Mouse (Mus musculus): ENCODE results near the gene Pcnt. TPM values are rescaled to one million over a fixed set of nuclear protein-coding genes. Genes with fewer than 3 reads are reported as not detected.

Pcnt gene
- total RNA-seq (2021), result 10 to 100 TPM; 49.1 to 55.2 TPM
- long read RNA-seq, experiment 1, transcript Pcnt-204 (1 exons, 2,244 nt), result major isoform, 7 of 35 reads
- long read RNA-seq, experiment 1, partial matches to known transcripts, result 26 of 35 reads
- long read RNA-seq, experiment 1, other reads (novel, unspliced or antisense), result 2 of 35 reads
- long read RNA-seq, experiment 2, partial matches to known transcripts, result 21 of 22 reads
- long read RNA-seq, experiment 2, other reads (novel, unspliced or antisense), result 1 of 22 reads

DNA sequence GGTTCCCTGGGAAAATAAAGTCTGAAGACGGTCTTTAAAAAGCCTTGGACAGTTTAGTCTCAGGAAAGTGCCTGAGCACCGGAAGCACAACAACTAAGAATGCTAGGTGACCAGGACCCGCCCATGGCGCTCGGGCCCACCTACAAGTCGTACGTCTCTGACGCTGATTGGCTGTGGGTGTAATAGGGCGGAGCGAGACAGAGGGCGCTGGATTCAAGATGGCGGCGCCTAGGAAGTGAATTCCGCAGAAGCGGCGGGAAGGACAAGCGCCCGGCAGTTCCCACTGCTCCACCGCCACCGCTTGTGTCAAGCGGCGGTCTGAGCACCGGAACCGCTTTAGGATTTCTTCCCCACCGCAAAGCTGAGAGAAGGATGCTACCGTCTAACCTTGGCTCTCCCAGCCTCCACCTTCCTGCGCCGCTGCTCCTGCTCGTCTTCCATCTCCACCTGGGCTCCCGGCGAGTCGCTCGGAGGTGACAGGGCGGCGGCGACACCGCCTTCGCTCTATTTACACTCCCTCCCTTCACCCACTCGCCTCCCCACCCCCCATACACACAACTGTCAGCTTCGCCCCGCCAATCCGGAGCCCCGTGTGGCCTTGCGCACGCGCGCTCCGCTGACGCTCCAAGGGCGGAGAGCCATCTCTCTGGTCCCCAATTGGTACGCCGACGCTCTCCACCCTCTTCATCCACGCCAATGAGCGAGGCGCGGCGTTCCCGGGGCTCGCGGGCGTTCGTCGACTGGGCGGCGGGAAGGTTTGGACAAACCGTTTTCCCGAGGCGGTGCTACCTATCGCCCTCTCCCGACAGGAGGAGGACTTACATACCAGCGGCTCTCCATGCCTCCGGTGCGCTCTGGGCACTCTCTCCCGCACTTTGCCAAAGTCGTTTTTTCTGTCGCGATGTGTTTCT, at the start of gene Pcnt:
Pcnt (minus strand) TSS at position 609 of the 911 bp plus-strand sequence.
- peak; percentile 98 for DNase-seq

DNA sequence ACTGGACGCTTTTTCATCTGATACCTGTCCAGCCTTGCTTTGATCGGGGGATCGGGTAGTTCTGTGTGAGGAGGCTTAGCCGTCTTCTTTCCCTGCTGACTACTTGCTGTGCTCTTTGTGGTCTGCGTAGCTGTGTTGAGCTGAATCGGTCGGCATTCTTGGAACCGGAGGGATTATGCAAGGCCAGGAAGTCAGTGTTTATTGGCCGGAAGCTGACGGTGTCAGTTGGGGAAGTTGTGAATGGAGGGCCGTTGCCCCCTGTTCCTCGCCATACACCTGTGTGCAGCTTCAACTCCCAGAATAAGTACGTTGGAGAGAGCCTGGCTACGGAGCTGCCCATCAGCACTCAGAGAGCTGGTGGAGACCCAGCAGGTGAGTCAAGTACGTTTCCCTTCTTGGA, 46.6 kb upstream of the Pcnt start:
- DNase-seq, result no peak

DNA sequence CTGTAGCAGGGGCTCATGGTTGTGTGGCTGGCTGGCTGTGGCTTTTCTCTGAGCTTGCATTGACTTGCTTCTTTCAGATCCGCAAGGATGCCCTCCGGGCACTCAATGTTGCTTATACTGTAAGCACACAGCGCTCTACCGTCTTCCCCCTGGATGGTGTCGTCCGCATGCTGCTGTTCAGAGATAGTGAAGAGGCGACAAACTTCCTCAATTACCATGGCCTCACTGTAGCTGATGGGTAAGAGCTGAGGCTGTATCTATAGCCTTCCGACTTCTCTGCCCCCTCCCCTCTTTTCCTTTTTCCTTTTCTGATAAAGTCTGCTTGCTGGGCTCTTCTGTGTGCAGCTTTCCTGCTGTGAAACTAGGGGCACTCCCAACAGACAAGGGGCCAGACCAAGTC, 45.7 kb upstream of the Pcnt start:
- DNase-seq, result no peak

DNA sequence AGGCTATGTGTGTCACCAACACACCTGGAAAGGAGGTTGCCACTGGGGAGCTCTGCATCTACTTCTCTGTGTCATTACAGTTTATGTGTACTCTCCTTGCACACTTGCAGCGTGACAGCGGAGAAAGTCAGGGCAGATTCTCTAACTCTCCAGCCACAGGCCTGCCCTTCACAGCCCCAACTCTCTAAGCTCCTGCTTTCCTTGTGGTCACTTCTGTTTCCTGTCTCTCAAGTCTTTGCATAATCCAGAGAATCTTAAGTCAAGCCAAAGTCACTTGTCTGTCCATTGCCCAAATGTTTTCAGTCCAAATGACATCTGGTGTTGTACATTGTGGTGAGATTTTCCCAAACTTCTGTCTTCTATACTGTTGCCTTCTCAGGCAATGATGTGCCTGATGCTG, 43.7 kb upstream of the Pcnt start:
- no peak for DNase-seq

DNA sequence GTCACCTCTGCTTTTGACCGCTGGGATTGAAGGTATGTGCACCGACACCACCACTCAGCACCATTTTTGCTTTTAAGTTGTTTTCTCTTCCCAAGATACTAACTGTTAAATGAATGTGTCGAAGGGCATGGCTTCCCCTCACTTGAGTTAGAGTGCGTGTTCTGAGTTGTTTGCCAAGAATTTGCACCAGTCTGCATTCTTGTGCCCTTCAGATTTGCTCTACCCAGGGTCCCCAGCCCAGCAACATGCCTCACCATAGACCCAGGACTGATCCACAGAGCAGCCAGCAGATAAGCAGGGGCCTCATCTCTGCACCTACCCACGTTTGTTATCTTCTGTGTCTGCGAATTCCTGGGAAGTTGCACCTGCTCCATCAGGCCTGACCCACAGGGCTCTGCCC, 38.9 kb upstream of the Pcnt start:
- DNase-seq, result no peak

GRCm38 (mm10) chr10:76480851-76481250, 38.3 kb upstream of the Pcnt start:
- no peak for DNase-seq

DNA sequence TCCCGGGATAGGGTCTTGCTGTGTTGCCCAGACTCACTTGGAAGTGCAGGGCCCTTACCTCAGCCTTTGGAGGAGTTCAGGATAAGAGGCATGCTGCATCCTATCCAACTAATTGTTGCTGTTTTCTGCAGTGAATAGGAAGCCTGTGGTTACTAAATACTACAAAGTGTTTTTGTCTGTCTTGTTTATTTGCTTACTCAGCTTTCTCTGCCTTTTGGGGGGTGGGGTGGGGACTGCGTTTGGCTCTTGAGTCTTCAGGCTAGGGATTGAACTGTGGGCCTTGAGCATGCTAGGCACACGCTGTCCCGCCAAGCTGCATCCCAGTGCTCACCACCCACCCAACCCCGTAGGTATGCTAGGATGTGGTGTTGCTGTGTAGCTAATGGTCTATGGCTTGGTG, 31.2 kb upstream of the Pcnt start:
- DNase-seq, result no peak

GRCm38 (mm10) chr10:76468203-76469162, 25.9 kb upstream of the Pcnt start, which contains the start of the genes Mcm3ap and Ybey:
Gene Mcm3ap, plus strand, starts transcription at chr10:76468927.
Gene Ybey, minus strand, starts transcription at chr10:76469114.
- DNase-seq, result peak; percentile 86

DNA sequence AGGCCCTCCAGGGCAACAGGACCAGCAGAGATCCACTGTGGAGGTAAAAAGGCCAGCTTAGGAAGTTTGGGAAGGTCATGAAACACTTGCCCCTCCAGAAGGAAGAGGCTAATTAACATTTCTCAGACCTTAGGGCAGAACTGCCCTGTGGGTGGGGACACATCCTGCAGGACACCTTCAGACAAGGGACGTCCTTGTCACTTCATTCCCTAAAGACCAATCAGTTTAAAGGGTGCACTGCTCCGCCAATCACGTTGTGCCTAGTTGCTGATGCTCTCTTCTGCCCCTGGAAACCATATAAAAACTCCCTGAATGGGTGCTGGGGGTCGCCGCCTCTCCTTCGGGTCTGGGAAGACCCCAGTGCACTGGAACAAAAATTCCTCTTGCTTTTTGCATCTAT, 20.1 kb upstream of the Pcnt start:
- no peak for DNase-seq

DNA sequence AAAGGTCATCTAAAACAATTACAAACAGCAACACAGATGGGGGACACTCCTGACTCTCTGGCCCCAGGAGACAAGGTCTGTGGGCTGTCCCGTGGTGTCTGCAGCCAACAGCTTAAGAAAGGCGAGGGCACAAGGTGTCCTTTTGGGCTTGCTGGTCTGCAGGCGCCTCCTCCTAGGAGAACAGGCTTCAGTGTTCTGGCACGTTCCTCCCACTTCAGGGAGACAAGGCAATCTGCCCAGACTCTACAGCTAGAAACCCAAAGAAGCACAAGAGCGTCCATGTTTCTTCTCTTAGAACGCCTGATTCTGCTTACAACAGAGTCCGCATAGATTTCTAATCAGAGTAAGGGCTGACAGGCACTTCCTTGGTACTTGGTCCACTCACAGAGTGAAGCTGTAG, 19.7 kb upstream of the Pcnt start:
- no peak for DNase-seq

GRCm38 (mm10) chr10:76461255-76461654, 18.7 kb upstream of the Pcnt start:
- DNase-seq, result no peak

- DNase-seq, result no peak
Observed at GRCm38 (mm10) chr10:76455289-76455688, 12.7 kb upstream of the Pcnt start.

DNA sequence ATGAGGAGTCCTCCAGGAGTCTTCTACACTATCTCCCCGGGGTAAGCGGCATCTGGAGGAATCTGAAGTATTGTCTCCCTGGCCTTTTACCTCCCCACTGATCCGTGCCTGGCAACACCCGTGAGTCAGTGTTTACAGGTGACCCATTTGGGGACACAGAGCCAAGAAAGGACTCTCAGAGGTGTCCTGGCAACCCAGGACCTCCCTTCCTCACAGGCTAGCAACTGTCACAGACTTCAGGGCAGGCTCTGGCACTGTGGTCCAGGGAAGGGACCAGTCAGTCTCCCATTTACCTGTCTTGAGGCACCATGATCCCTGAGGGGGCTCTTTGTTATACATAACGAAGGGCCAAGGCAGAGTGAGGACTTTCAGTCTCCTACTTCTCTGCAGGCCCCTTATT, 6.3 kb upstream of the Pcnt start, which contains the start of gene 2610028H24Rik:
2610028H24Rik (plus strand) TSS at position 231 of the 400 bp plus-strand sequence.
- no peak for DNase-seq

GRCm38 (mm10) chr10:76447406-76448229, 5.0 kb upstream of the Pcnt start:
- DNase-seq, result peak; percentile 52

DNA sequence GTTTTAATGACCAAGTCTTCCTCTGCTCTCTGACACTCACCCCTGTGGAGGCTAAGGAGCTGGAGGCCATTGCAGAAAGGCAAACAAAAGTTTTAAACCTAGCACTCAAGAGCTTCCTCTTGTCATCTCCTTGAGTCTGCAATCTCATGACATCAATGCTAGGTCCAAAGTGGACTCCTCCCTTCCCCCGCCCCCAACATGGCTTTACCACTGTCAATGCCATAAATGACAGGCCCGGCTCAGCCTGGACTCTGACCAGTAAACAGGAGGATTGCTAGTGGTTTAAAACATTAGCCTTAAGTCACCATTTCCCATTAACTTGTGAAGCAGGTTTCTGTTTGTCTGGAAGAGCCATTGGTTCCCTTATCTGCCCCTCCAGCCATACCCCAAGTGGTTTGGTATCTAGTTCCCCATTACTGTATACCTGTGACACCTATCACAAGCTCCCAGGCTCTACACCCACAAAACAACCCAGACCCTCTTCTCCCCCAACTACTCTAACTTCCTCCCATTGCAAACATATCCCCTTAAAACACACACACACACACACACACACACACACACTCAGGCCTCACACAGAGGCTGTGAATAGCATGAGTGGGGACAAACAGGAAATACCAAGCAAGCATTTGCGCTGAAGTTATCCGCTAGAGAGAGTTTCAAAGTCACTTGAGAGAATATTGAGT, 3.6 kb upstream of the Pcnt start:
- DNase-seq, result no peak

GRCm38 (mm10) chr10:76440281-76440680, 2.3 kb downstream of the Pcnt start, which contains the start of gene AC141477.1:
Gene AC141477.1, minus strand, starts transcription at chr10:76440444.
- DNase-seq, result no peak

GRCm38 (mm10) chr10:76439107-76439890, 3.3 kb downstream of the Pcnt start:
- no peak for DNase-seq

GRCm38 (mm10) chr10:76433925-76434324, 8.7 kb downstream of the Pcnt start:
- DNase-seq, result no peak

- no peak for DNase-seq
Observed at GRCm38 (mm10) chr10:76425674-76426073, 16.9 kb downstream of the Pcnt start.

- DNase-seq, result peak; percentile 88
Observed at GRCm38 (mm10) chr10:76416811-76417210, 25.8 kb downstream of the Pcnt start.

Measured in gastrocnemius, postnatal 25 days (tissue).